Mouse (Mus musculus): ENCODE measurements around the gene Cga. TPM values are rescaled to one million over a fixed set of nuclear protein-coding genes. Genes with fewer than 3 reads are reported as not detected.

Gene Cga
- polyA plus RNA-seq (2012; rRNA removed) (not detected in 2 replicates), polyA plus RNA-seq (2014; fragmentation: Nextera tagmentation; extraction: Ambion mirVana) (not detected in 2 replicates)

- Histone ChIP-seq H3K4me2 (replicated peaks; ENCODE audit: low read depth, low read length, severe bottlenecking) (no peak within 1 kb of the TSS), H3K36me3 (ENCODE audit: control insufficient read depth, insufficient read depth, low read length) (no peaks in the 10 kb centered on the region), H3K4me3 (replicated peaks; ENCODE audit: low read length) (no peak within 1 kb of the TSS), H3K4me1 (ENCODE audit: control insufficient read depth, insufficient read depth, low read length) (no peaks in the 10 kb centered on the region), H3K27ac (replicated peaks; ENCODE audit: low read depth, low read length) (no peak within 1 kb of the TSS), H3K9ac (ENCODE audit: low read depth, low read length, severe bottlenecking) (no peak within 1 kb of the TSS), H3K27me3 (ENCODE audit: control insufficient read depth, insufficient read depth, low read length) (peaks cover 12% of the 10 kb centered on the region; the same call in 1 of the 2 replicates), H3K9me3 (ENCODE audit: control insufficient read depth, low read length) (no peaks in the 10 kb centered on the region)
- DNase-seq (ENCODE audit: low spot score) (no peak), ATAC-seq (ENCODE audit: low FRiP score, low read depth) (no peak)
- no peak for TF ChIP-seq POLR2A (IDR thresholded peaks at IDR 0.05; ENCODE audit: borderline replicate concordance, extremely low read depth, insufficient read depth, insufficient read length)
- 63% methylated on average over 1 of the region's 1 CpGs for WGBS
These were observed at the start of gene Cga for GRCm38 (mm10) chr4:34893479-34893878. Cga (plus strand) TSS chr4:34893779.

DNA sequence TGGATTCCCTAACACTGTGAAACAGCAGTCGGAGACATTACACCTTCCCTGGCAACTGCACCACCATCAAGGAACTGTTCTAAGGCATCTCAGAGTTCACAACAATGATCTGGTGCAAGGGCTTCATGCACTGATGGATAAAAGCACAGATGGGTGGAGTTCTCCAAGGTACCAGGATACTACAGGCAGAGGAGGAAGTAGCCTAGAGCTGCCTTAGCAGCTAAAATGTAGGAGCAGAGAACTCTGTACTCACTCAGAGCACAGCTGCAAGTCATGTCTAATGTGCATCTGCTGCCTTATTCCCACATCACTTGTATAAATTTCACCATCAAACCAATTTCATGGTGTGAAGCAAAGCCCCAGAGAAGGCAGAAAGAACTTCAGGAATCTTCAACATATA lies 49.7 kb upstream of the Cga start:
- H3K4me1 ChIP-seq (ENCODE audit: control insufficient read depth, insufficient read depth, low read length), result no peaks in the 10 kb centered on the region
- no peak overlapping the region for H3K9ac ChIP-seq (ENCODE audit: low read depth, low read length, severe bottlenecking)
- peaks cover 7% of the 10 kb centered on the region for H3K36me3 ChIP-seq (ENCODE audit: control insufficient read depth, insufficient read depth, low read length)
- no peak overlapping the region for H3K4me3 ChIP-seq (replicated peaks; ENCODE audit: low read length)
- H3K27me3 ChIP-seq (ENCODE audit: control insufficient read depth, insufficient read depth, low read length), result no peaks in the 10 kb centered on the region
- peak; percentile 10 for DNase-seq (ENCODE audit: low spot score)
- H3K4me2 ChIP-seq (replicated peaks; ENCODE audit: low read depth, low read length, severe bottlenecking), result no peak overlapping the region
- ATAC-seq (ENCODE audit: low FRiP score, low read depth), result peak; percentile 70
- no peaks in the 10 kb centered on the region for H3K9me3 ChIP-seq (ENCODE audit: control insufficient read depth, low read length)
- no peak overlapping the region for H3K27ac ChIP-seq (replicated peaks; ENCODE audit: low read depth, low read length)
- TF ChIP-seq POLR2A (IDR thresholded peaks at IDR 0.05; ENCODE audit: borderline replicate concordance, extremely low read depth, insufficient read depth, insufficient read length), result no peak
- WGBS, result 100% methylated on average over 1 of the region's 1 CpGs

- Histone ChIP-seq H3K4me1 (ENCODE audit: control insufficient read depth, insufficient read depth, low read length) (no peaks in the 10 kb centered on the region), H3K36me3 (ENCODE audit: control insufficient read depth, insufficient read depth, low read length) (peaks cover 13% of the 10 kb centered on the region), H3K4me2 (replicated peaks; ENCODE audit: low read depth, low read length, severe bottlenecking) (no peak overlapping the region), H3K27me3 (ENCODE audit: control insufficient read depth, insufficient read depth, low read length) (no peaks in the 10 kb centered on the region), H3K9me3 (ENCODE audit: control insufficient read depth, low read length) (no peaks in the 10 kb centered on the region), H3K4me3 (replicated peaks; ENCODE audit: low read length) (no peak overlapping the region), H3K27ac (replicated peaks; ENCODE audit: low read depth, low read length) (no peak overlapping the region), H3K9ac (ENCODE audit: low read depth, low read length, severe bottlenecking) (no peak overlapping the region)
- ATAC-seq (ENCODE audit: low FRiP score, low read depth) (no peak), DNase-seq (ENCODE audit: low spot score) (no peak)
- WGBS, result 92% methylated on average over 6 of the region's 6 CpGs
- no peak for TF ChIP-seq POLR2A (IDR thresholded peaks at IDR 0.05; ENCODE audit: borderline replicate concordance, extremely low read depth, insufficient read depth, insufficient read length)
These were observed 45.8 kb upstream of the Cga start for GRCm38 (mm10) chr4:34847679-34848309.

GRCm38 (mm10) chr4:34850156-34850555 lies 43.4 kb upstream of the Cga start:
- Histone ChIP-seq H3K27me3 (ENCODE audit: control insufficient read depth, insufficient read depth, low read length) (no peaks in the 10 kb centered on the region), H3K9me3 (ENCODE audit: control insufficient read depth, low read length) (no peaks in the 10 kb centered on the region), H3K4me1 (ENCODE audit: control insufficient read depth, insufficient read depth, low read length) (no peaks in the 10 kb centered on the region), H3K9ac (ENCODE audit: low read depth, low read length, severe bottlenecking) (no peak overlapping the region), H3K27ac (replicated peaks; ENCODE audit: low read depth, low read length) (no peak overlapping the region), H3K4me2 (replicated peaks; ENCODE audit: low read depth, low read length, severe bottlenecking) (no peak overlapping the region), H3K4me3 (replicated peaks; ENCODE audit: low read length) (no peak overlapping the region), H3K36me3 (ENCODE audit: control insufficient read depth, insufficient read depth, low read length) (peaks cover 27% of the 10 kb centered on the region)
- no peak for ATAC-seq (ENCODE audit: low FRiP score, low read depth)
- 93% methylated on average over 2 of the region's 2 CpGs for WGBS
- DNase-seq (ENCODE audit: low spot score), result no peak
- TF ChIP-seq POLR2A (IDR thresholded peaks at IDR 0.05; ENCODE audit: borderline replicate concordance, extremely low read depth, insufficient read depth, insufficient read length), result no peak

- Histone ChIP-seq H3K4me2 (replicated peaks; ENCODE audit: low read depth, low read length, severe bottlenecking) (no peak overlapping the region), H3K9me3 (ENCODE audit: control insufficient read depth, low read length) (no peaks in the 10 kb centered on the region), H3K4me1 (ENCODE audit: control insufficient read depth, insufficient read depth, low read length) (no peaks in the 10 kb centered on the region), H3K36me3 (ENCODE audit: control insufficient read depth, insufficient read depth, low read length) (peaks cover 27% of the 10 kb centered on the region), H3K27ac (replicated peaks; ENCODE audit: low read depth, low read length) (no peak overlapping the region), H3K9ac (ENCODE audit: low read depth, low read length, severe bottlenecking) (no peak overlapping the region), H3K4me3 (replicated peaks; ENCODE audit: low read length) (no peak overlapping the region), H3K27me3 (ENCODE audit: control insufficient read depth, insufficient read depth, low read length) (no peaks in the 10 kb centered on the region)
- ATAC-seq (ENCODE audit: low FRiP score, low read depth) (no peak), DNase-seq (ENCODE audit: low spot score) (no peak)
- WGBS, result 94% methylated on average over 7 of the region's 7 CpGs
- no peak for TF ChIP-seq POLR2A (IDR thresholded peaks at IDR 0.05; ENCODE audit: borderline replicate concordance, extremely low read depth, insufficient read depth, insufficient read length)
These were observed 41.5 kb upstream of the Cga start for GRCm38 (mm10) chr4:34852051-34852450.

Measured in limb, embryonic 14.5 days (tissue).